Mouse (Mus musculus) heart, embryonic 11.5 days (tissue): ENCODE data around the gene BC035044. TPM values are rescaled to one million over a fixed set of nuclear protein-coding genes. Genes with fewer than 3 reads are reported as not detected.

Experiments
- ATAC-seq: fragments of 200-750 bp; cut with Nextera tagmentation; replicated peaks from 2 replicates; pipeline ENCODE4 v1.8.0; 2017; ENCODE audit warnings: moderate library complexity; ENCODE audit not compliant: insufficient number of reproducible peaks, low FRiP score, low TSS enrichment
- H3K27ac ChIP-seq: fragments of 300-500 bp; sonication (generic); 2 replicates; pipeline ENCODE4 v1.5.1; 2014; ENCODE audit warnings: mild to moderate bottlenecking, low read depth, low read length
- H3K27me3 ChIP-seq: fragments of 300-500 bp; sonication (generic); 2 replicates; pipeline ENCODE4 v1.6.1; 2014; ENCODE audit warnings: mild to moderate bottlenecking, low read length, mixed read lengths; ENCODE audit not compliant: control insufficient read depth, insufficient read depth
- H3K36me3 ChIP-seq: fragments of 300-500 bp; sonication (generic); 2 replicates; pipeline ENCODE4 v1.6.1; 2014; ENCODE audit warnings: mild to moderate bottlenecking, low read length, moderate library complexity, mixed read lengths; ENCODE audit not compliant: control insufficient read depth, insufficient read depth
- H3K4me1 ChIP-seq: fragments of 300-500 bp; sonication (generic); 2 replicates; pipeline ENCODE4 v1.6.1; 2014; ENCODE audit warnings: low read length; ENCODE audit not compliant: control insufficient read depth, insufficient read depth
- H3K4me2 ChIP-seq: fragments of 300-500 bp; sonication (generic); 2 replicates; pipeline ENCODE4 v1.6.1; 2014; ENCODE audit warnings: mild to moderate bottlenecking, moderate library complexity
- H3K4me3 ChIP-seq: fragments of 300-500 bp; sonication (generic); 2 replicates; pipeline ENCODE4 v1.5.1; 2014; ENCODE audit warnings: low read depth, low read length
- H3K9ac ChIP-seq: fragments of 300-500 bp; sonication (generic); 2 replicates; pipeline ENCODE4 v1.6.1; 2014; ENCODE audit warnings: mild to moderate bottlenecking, low read depth, low read length, moderate library complexity
- H3K9me3 ChIP-seq: fragments of 300-500 bp; sonication (generic); replicated peaks from 2 replicates; pipeline ENCODE4 v1.6.1; 2016; ENCODE audit warnings: low read length; ENCODE audit not compliant: control insufficient read depth
- WGBS: fragments of 180-500 bp; shearing (Covaris S2); extraction: QIAGEN DNeasy Blood & Tissue Kit; methylation state at CpG from one replicate; pipeline ENCODE4 v1.1.7; 2014; ENCODE audit not compliant: insufficient replicate concordance; 5-methylcytosine and 5-hydroxymethylcytosine counted together
- polyA plus RNA-seq: library from polyadenylated mRNA; unstranded; fragments of >200 nt; fragmentation: Nextera tagmentation; extraction: Ambion mirVana; gene quantifications from 2 replicates; pipeline ENCODE4 v1.2.1, GENCODE M21; 2014

Gene BC035044
- polyA plus RNA-seq, 1 experiment from 2014 or later, result 0.69 TPM

GRCm38 (mm10) chr6:128854895-128855294, 36.0 kb downstream of the BC035044 start:
- WGBS, result 85% methylated on average over 3 of the region's 3 CpGs

GRCm38 (mm10) chr6:128854024-128854820, 36.7 kb downstream of the BC035044 start:
- no peaks in the 10 kb centered on the region for H3K9me3 ChIP-seq
- no peak overlapping the region for H3K27ac ChIP-seq
- H3K27me3 ChIP-seq, result no peaks in the 10 kb centered on the region
- 35% methylated on average over 12 of the region's 12 CpGs for WGBS
- peak; percentile 49; the same call in 1 of the 2 replicates for ATAC-seq
- no peak overlapping the region for H3K4me2 ChIP-seq
- H3K36me3 ChIP-seq, result no peaks in the 10 kb centered on the region
- no peak overlapping the region for H3K9ac ChIP-seq
- no peak overlapping the region for H3K4me3 ChIP-seq
- no peaks in the 10 kb centered on the region for H3K4me1 ChIP-seq

More at GRCm38 (mm10) chr6:128854895-128855294, 36.0 kb downstream of the BC035044 start:
- Histone ChIP-seq H3K9me3 (no peaks in the 10 kb centered on the region), H3K9ac (no peak overlapping the region), H3K27ac (no peak overlapping the region), H3K4me1 (no peaks in the 10 kb centered on the region), H3K36me3 (no peaks in the 10 kb centered on the region), H3K4me3 (no peak overlapping the region), H3K27me3 (no peaks in the 10 kb centered on the region), H3K4me2 (no peak overlapping the region)
- no peak for ATAC-seq

GRCm38 (mm10) chr6:128852766-128853165, 38.2 kb downstream of the BC035044 start:
- no peak overlapping the region for H3K27ac ChIP-seq
- H3K4me3 ChIP-seq, result no peak overlapping the region
- H3K9ac ChIP-seq, result no peak overlapping the region
- WGBS, result 68% methylated on average over 3 of the region's 3 CpGs
- no peaks in the 10 kb centered on the region for H3K36me3 ChIP-seq
- H3K9me3 ChIP-seq, result no peaks in the 10 kb centered on the region
- H3K27me3 ChIP-seq, result no peaks in the 10 kb centered on the region
- ATAC-seq, result no peak
- H3K4me2 ChIP-seq, result no peak overlapping the region
- H3K4me1 ChIP-seq, result no peaks in the 10 kb centered on the region

GRCm38 (mm10) chr6:128851151-128851550, 39.8 kb downstream of the BC035044 start:
- Histone ChIP-seq H3K9ac (no peak overlapping the region), H3K9me3 (no peaks in the 10 kb centered on the region), H3K4me2 (no peak overlapping the region), H3K4me3 (no peak overlapping the region), H3K27me3 (no peaks in the 10 kb centered on the region), H3K4me1 (no peaks in the 10 kb centered on the region), H3K27ac (no peak overlapping the region), H3K36me3 (no peaks in the 10 kb centered on the region)
- no peak for ATAC-seq
- WGBS, result 74% methylated on average over 2 of the region's 2 CpGs

- 47% methylated on average over 2 of the region's 2 CpGs for WGBS
Observed at GRCm38 (mm10) chr6:128850671-128851070, 40.3 kb downstream of the BC035044 start.

GRCm38 (mm10) chr6:128849902-128850301, 41.0 kb downstream of the BC035044 start:
- no peak overlapping the region for H3K4me2 ChIP-seq
- no peak overlapping the region for H3K4me3 ChIP-seq
- 54% methylated on average over 2 of the region's 2 CpGs for WGBS
- H3K27ac ChIP-seq, result no peak overlapping the region
- no peaks in the 10 kb centered on the region for H3K36me3 ChIP-seq
- ATAC-seq, result no peak
- H3K4me1 ChIP-seq, result no peaks in the 10 kb centered on the region
- no peaks in the 10 kb centered on the region for H3K27me3 ChIP-seq
- H3K9ac ChIP-seq, result no peak overlapping the region
- H3K9me3 ChIP-seq, result no peaks in the 10 kb centered on the region

More at GRCm38 (mm10) chr6:128850671-128851070, 40.3 kb downstream of the BC035044 start:
- Histone ChIP-seq H3K4me1 (no peaks in the 10 kb centered on the region), H3K4me3 (no peak overlapping the region), H3K27me3 (no peaks in the 10 kb centered on the region), H3K9me3 (no peaks in the 10 kb centered on the region), H3K36me3 (no peaks in the 10 kb centered on the region), H3K4me2 (no peak overlapping the region), H3K27ac (no peak overlapping the region), H3K9ac (no peak overlapping the region)
- ATAC-seq, result no peak

- H3K36me3 ChIP-seq, result no peaks in the 10 kb centered on the region
- no peaks in the 10 kb centered on the region for H3K9me3 ChIP-seq
- no peak for ATAC-seq
- H3K4me1 ChIP-seq, result no peaks in the 10 kb centered on the region; the same call in 1 of the 2 replicates
- no peaks in the 10 kb centered on the region for H3K27me3 ChIP-seq
- H3K27ac ChIP-seq, result no peak overlapping the region
- H3K9ac ChIP-seq, result no peak overlapping the region
- no peak overlapping the region for H3K4me2 ChIP-seq
- WGBS, result 88% methylated on average over 4 of the region's 4 CpGs
- no peak overlapping the region for H3K4me3 ChIP-seq
Observed at GRCm38 (mm10) chr6:128847401-128847800, 43.5 kb downstream of the BC035044 start.

GRCm38 (mm10) chr6:128845998-128846542, 44.9 kb downstream of the BC035044 start:
- ATAC-seq, result no peak
- WGBS, result 61% methylated on average over 6 of the region's 9 CpGs
- H3K9ac ChIP-seq, result no peak overlapping the region
- H3K27me3 ChIP-seq, result no peaks in the 10 kb centered on the region
- no peak overlapping the region for H3K4me3 ChIP-seq
- H3K9me3 ChIP-seq, result no peaks in the 10 kb centered on the region
- no peak overlapping the region for H3K4me2 ChIP-seq
- H3K36me3 ChIP-seq, result no peaks in the 10 kb centered on the region
- H3K27ac ChIP-seq, result no peak overlapping the region
- no peaks in the 10 kb centered on the region; the same call in 1 of the 2 replicates for H3K4me1 ChIP-seq
